Mouse (Mus musculus) c-Kit-positive CD71-negative TER-119-negative erythroid progenitor cells, embryonic 14.5 days (primary cell): ENCODE data around the gene Olfr474.
"Not testable (repeated sequence)": the region's sequence is repeated elsewhere in the genome, so short reads cannot be mapped to it uniquely, and the experiment has no call there.

ENCODE experiments used
- DNase-seq: peaks from one replicate; pipeline ENCODE4 v3.0.0-alpha.2; 2013; ENCODE audit warnings: low read depth

Gene Olfr474

DNA sequence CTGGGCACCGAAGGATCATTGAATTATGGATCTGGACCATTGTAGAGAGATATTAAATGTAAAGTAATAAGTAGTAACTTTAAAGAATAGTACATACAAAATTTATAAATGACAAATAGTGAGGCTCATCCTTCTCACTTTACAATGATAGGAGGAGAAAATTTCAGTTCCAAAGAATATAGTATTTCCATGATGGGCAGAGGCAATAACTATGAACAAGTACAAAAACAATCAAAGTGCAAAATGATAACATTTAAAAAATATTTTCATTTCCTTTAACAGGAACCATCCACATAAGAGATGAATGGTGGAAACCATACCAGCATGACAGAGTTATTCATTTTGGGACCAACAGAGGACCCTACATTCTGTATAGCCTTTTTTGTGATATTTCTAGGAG lies at the start of gene Olfr474:
TSS of gene Olfr474 (plus strand) at position 301 of the 400 bp plus-strand sequence.
- DNase-seq: no peak

DNA sequence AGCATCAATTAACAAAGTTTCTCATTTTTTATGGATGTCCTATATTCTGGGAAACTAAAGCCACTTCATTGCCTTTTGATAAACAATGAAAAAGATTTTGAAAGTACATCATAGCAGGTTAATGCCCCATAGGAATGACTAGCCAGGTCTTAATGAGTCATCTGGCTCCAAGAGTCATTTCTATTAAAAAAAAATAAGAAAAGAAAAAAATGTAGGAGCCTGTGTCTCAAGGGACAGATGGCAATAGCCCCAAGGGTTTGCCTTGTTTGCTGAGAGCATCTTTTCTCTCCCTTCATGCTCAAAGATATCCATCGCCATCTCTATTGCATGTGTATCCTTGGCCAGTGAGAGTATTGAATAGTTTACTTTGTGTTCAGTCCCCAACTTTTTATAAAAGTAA lies 24.3 kb upstream of the Olfr474 start, which contains the start of gene Olfr473:
TSS of gene Olfr473 (plus strand) at position 301 of the 400 bp plus-strand sequence.
- no peak for DNase-seq

- DNase-seq: not testable (repeated sequence)
These were observed 1.9 kb upstream of the Olfr474 start for GRCm38 (mm10) chr7:107952539-107952938.

DNA sequence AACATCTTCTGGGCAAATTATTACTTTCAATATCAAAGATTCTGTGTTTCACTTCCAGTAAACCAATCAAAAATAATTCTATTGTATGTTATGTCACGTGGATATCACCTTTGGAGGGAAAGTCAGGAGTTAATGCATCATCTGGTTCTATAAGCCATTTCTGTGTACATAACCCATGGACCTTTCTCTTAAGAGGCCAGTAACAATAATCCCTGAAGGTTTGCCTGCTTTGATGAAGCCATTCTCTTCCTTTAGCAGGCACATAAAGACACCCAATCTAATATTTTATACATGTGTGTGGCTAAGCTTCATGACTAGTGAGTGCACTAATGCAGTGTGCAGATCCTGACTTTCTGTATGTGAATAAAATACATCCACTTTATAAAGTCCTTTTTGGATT lies 10.1 kb downstream of the Olfr474 start, which contains the start of gene Olfr476:
TSS of gene Olfr476 (plus strand) at position 301 of the 400 bp plus-strand sequence.
- no peak for DNase-seq

DNA sequence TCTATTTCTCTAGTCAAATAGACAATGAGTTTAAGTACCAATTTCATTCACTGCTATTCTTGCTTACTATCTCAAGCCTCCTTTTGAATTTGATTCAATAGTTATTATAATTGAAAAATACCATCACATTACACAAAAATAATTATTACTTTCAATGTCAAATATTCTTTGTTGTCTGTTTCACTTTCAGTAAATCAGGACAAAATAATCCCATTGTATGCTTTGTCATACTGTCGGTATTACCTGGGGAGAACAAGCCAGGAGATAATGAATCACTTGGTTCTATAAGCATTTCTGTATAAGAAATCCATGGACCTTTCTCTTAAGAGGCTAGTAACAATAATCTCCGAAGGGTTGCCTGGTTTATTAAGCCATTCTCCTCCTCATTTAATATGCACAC lies 31.9 kb downstream of the Olfr474 start, which contains the start of gene Olfr477:
TSS of gene Olfr477 (plus strand) at position 301 of the 400 bp plus-strand sequence.
- no peak for DNase-seq
